Comparison of ENCODE assay signal across 13 mouse cellular contexts in genomic region chr10:117105015-117105414, GRCm38 (mm10). TPM values are rescaled to one million over a fixed set of nuclear protein-coding genes. Genes with fewer than 3 reads are reported as not detected.
DNase-seq lines count a peak whose midpoint lies in the region; ATAC-seq and TF ChIP-seq lines count a peak whose summit lies in the region.
"Had no signal": no experiment of that assay in that cellular context is flagged by ENCODE, and none has a peak within 500 bp of the region (broad histone marks: within the 10 kb centered on the region; RNA-seq: fewer than 3 reads in every experiment).

No protein-coding gene starts in this region.

- TF ChIP-seq CTCF in hindbrain, postnatal 0 days (IDR thresholded peaks at IDR 0.05; ENCODE audit: low read depth) = no peak
- TF ChIP-seq CTCF in brain, embryonic 14.5 days (IDR thresholded peaks at IDR 0.05; ENCODE audit: borderline replicate concordance, extremely low read depth, insufficient read depth, insufficient read length) = no peak

- DNase-seq in hindbrain, embryonic 10.5 days (ENCODE audit: low spot score) = no peak
- no peak for DNase-seq in hindbrain, postnatal 0 days (ENCODE audit: low spot score)
- DNase-seq in brain, embryonic 14.5 days (ENCODE audit: low read depth) = peak; percentile 23
- DNase-seq in layer of hippocampus, postnatal 25 days (ENCODE audit: extremely low spot score in 1 of 2, low spot score in 1 of 2) = no peak
- DNase-seq in testis, postnatal 10 days (ENCODE audit: low spot score) = no peak
- DNase-seq: cerebellum, postnatal 36 days; kidney, postnatal 25 days had no signal

- ATAC-seq in hindbrain, postnatal 0 days = no peak
- ATAC-seq in CD4-positive, CD25-positive, alpha-beta regulatory T cell, adult 4 months = peak; percentile 18
- ATAC-seq in liver, embryonic 12.5 days = peak; percentile 45
- no peak for ATAC-seq in kidney, embryonic 15.5 days (replicated peaks; ENCODE audit: low FRiP score)

- peaks cover 3% of the 10 kb centered on the region; the same call in 1 of the 2 replicates for H3K36me3 ChIP-seq in hindbrain, embryonic 10.5 days
- no peaks in the 10 kb centered on the region for H3K36me3 ChIP-seq in hindbrain, postnatal 0 days (ENCODE audit: insufficient read depth, low read length)
- H3K36me3 ChIP-seq in liver, embryonic 12.5 days = peaks cover 13% of the 10 kb centered on the region
- H3K36me3 ChIP-seq in kidney, embryonic 15.5 days = 0 out of 2 replicates have a peak, but pooled peaks cover 3% of the 10 kb centered on the region
- H3K36me3 ChIP-seq: hindbrain, embryonic 12.5 days had no signal

- no peak overlapping the region for H3K4me2 ChIP-seq in hindbrain, postnatal 0 days (ENCODE audit: low read depth, low read length)
- peak overlapping the region; percentile 65 for H3K4me2 ChIP-seq in liver, embryonic 12.5 days
- H3K4me2 ChIP-seq in kidney, embryonic 15.5 days = no peak overlapping the region
- H3K4me2 ChIP-seq: hindbrain, embryonic 12.5 days had no signal

- H3K27ac ChIP-seq in hindbrain, embryonic 10.5 days = 0 out of 2 replicates have a peak overlapping the region, but pooled peaks have one; percentile 3
- no peak overlapping the region for H3K27ac ChIP-seq in hindbrain, postnatal 0 days
- peak overlapping the region; percentile 98 for H3K27ac ChIP-seq in liver, embryonic 12.5 days
- H3K27ac ChIP-seq in kidney, embryonic 15.5 days = no peak overlapping the region
- H3K27ac ChIP-seq: hindbrain, embryonic 12.5 days had no signal

- WGBS in hindbrain, embryonic 10.5 days = 79% methylated on average over 4 of the region's 4 CpGs
- 71% methylated on average over 4 of the region's 4 CpGs for WGBS in hindbrain, postnatal 0 days
- WGBS in liver, embryonic 12.5 days (ENCODE audit: insufficient replicate concordance) = 35% methylated on average over 4 of the region's 4 CpGs
- WGBS in kidney, embryonic 15.5 days = 78% methylated on average over 4 of the region's 4 CpGs

- H3K4me3 ChIP-seq in hindbrain, embryonic 10.5 days = no peak overlapping the region
- no peak overlapping the region for H3K4me3 ChIP-seq in hindbrain, postnatal 0 days (ENCODE audit: low read length)
- H3K4me3 ChIP-seq in liver, embryonic 12.5 days = peak overlapping the region; percentile 32
- H3K4me3 ChIP-seq in kidney, embryonic 15.5 days (replicated peaks) = no peak overlapping the region
- H3K4me3 ChIP-seq: hindbrain, embryonic 12.5 days had no signal

- no peaks in the 10 kb centered on the region for H3K27me3 ChIP-seq in hindbrain, embryonic 10.5 days (ENCODE audit: insufficient read depth, poor library complexity, severe bottlenecking)
- H3K27me3 ChIP-seq in hindbrain, postnatal 0 days (ENCODE audit: insufficient read depth, low read length) = no peaks in the 10 kb centered on the region
- no peaks in the 10 kb centered on the region for H3K27me3 ChIP-seq in liver, embryonic 12.5 days (replicated peaks)
- no peaks in the 10 kb centered on the region for H3K27me3 ChIP-seq in kidney, embryonic 15.5 days
- H3K27me3 ChIP-seq: hindbrain, embryonic 12.5 days had no signal

- no peaks in the 10 kb centered on the region for H3K9me3 ChIP-seq in hindbrain, embryonic 10.5 days
- no peaks in the 10 kb centered on the region for H3K9me3 ChIP-seq in hindbrain, postnatal 0 days (ENCODE audit: low read length)
- H3K9me3 ChIP-seq in liver, embryonic 12.5 days (replicated peaks) = no peaks in the 10 kb centered on the region
- H3K9me3 ChIP-seq in kidney, embryonic 15.5 days (replicated peaks) = no peaks in the 10 kb centered on the region
- H3K9me3 ChIP-seq: hindbrain, embryonic 12.5 days had no signal

- H3K4me1 ChIP-seq in hindbrain, embryonic 10.5 days (replicated peaks) = peaks cover 20% of the 10 kb centered on the region
- H3K4me1 ChIP-seq in hindbrain, postnatal 0 days (ENCODE audit: insufficient read depth, low read length) = no peaks in the 10 kb centered on the region
- peaks cover 88% of the 10 kb centered on the region for H3K4me1 ChIP-seq in liver, embryonic 12.5 days
- peaks cover 9% of the 10 kb centered on the region; the same call in 1 of the 2 replicates for H3K4me1 ChIP-seq in kidney, embryonic 15.5 days

- TF ChIP-seq POLR2A in brain, embryonic 14.5 days (IDR thresholded peaks at IDR 0.05; ENCODE audit: borderline replicate concordance, extremely low read depth, insufficient read depth, insufficient read length, poor library complexity, severe bottlenecking) = no peak

- no peak overlapping the region for H3K9ac ChIP-seq in hindbrain, postnatal 0 days (replicated peaks; ENCODE audit: low read length)
- peak overlapping the region; percentile 63 for H3K9ac ChIP-seq in liver, embryonic 12.5 days
- no peak overlapping the region for H3K9ac ChIP-seq in kidney, embryonic 15.5 days
- H3K9ac ChIP-seq: hindbrain, embryonic 12.5 days had no signal

RNA-seq across cellular contexts. Expression of gene Cct2, which starts 41.4 kb away (rescaled TPM):
- polyA plus RNA-seq in hindbrain, embryonic 10.5 days (2016; fragmentation: Nextera tagmentation; extraction: Ambion mirVana) = 264 and 323 TPM in 2 replicates
- total RNA-seq in hindbrain, postnatal 0 days (2014; rRNA removed) = 234 and 266 TPM in 2 replicates
- 216 and 219 TPM in 2 replicates for polyA plus RNA-seq in hindbrain, postnatal 0 days (2015; fragmentation: Nextera tagmentation; extraction: Ambion mirVana)
- polyA plus RNA-seq in CD4-positive, CD25-positive, alpha-beta regulatory T cell, adult 4 months (2017; shearing (Covaris generic)) = 100 to 1,000 TPM; 185 to 226 TPM
- polyA plus RNA-seq in brain, embryonic 14.5 days (2012; rRNA removed) = 262 and 287 TPM in 2 replicates
- 249 and 252 TPM in 2 replicates for polyA plus RNA-seq in liver, embryonic 12.5 days (2016; fragmentation: Nextera tagmentation; extraction: Ambion mirVana)
- 100 to 1,000 TPM; 175 to 190 TPM for total RNA-seq in layer of hippocampus, postnatal 25 days (2021)
- 258 and 266 TPM in 2 replicates for polyA plus RNA-seq in kidney, embryonic 15.5 days (2015; fragmentation: Nextera tagmentation; extraction: Ambion mirVana)

RNA-seq across cellular contexts. Expression of gene Frs2, which starts 43.3 kb away (rescaled TPM):
- polyA plus RNA-seq in hindbrain, embryonic 10.5 days (2016; fragmentation: Nextera tagmentation; extraction: Ambion mirVana) = 19.8 and 21.4 TPM in 2 replicates
- total RNA-seq in hindbrain, postnatal 0 days (2014; rRNA removed) = 18.9 and 19.3 TPM in 2 replicates
- 19.1 and 19.4 TPM in 2 replicates for polyA plus RNA-seq in hindbrain, postnatal 0 days (2015; fragmentation: Nextera tagmentation; extraction: Ambion mirVana)
- 1 to 10 TPM; 8.4 to 9.3 TPM for polyA plus RNA-seq in CD4-positive, CD25-positive, alpha-beta regulatory T cell, adult 4 months (2017; shearing (Covaris generic))
- polyA plus RNA-seq in brain, embryonic 14.5 days (2012; rRNA removed) = 33.8 and 37.8 TPM in 2 replicates
- 11.3 and 13.3 TPM in 2 replicates for polyA plus RNA-seq in liver, embryonic 12.5 days (2016; fragmentation: Nextera tagmentation; extraction: Ambion mirVana)
- 10 to 100 TPM; 32.1 to 34.1 TPM for total RNA-seq in layer of hippocampus, postnatal 25 days (2021)
- 17.0 and 17.8 TPM in 2 replicates for polyA plus RNA-seq in kidney, embryonic 15.5 days (2015; fragmentation: Nextera tagmentation; extraction: Ambion mirVana)

RNA-seq across cellular contexts. Expression of gene Lrrc10, which starts 59.9 kb away (rescaled TPM):
- not detected in 2 replicates for polyA plus RNA-seq in hindbrain, embryonic 10.5 days (2016; fragmentation: Nextera tagmentation; extraction: Ambion mirVana)
- total RNA-seq in hindbrain, postnatal 0 days (2014; rRNA removed) = 0.16 TPM in 1 of 2 replicates, not detected in the other
- not detected in 2 replicates for polyA plus RNA-seq in hindbrain, postnatal 0 days (2015; fragmentation: Nextera tagmentation; extraction: Ambion mirVana)
- not detected for polyA plus RNA-seq in CD4-positive, CD25-positive, alpha-beta regulatory T cell, adult 4 months (2017; shearing (Covaris generic))
- polyA plus RNA-seq in brain, embryonic 14.5 days (2012; rRNA removed) = 0.11 TPM in 1 of 2 replicates, not detected in the other
- polyA plus RNA-seq in liver, embryonic 12.5 days (2016; fragmentation: Nextera tagmentation; extraction: Ambion mirVana) = not detected in 2 replicates
- total RNA-seq in layer of hippocampus, postnatal 25 days (2021) = under 1 TPM in 1 of 2 experiments, not detected in 1; 0.33 TPM
- polyA plus RNA-seq in kidney, embryonic 15.5 days (2015; fragmentation: Nextera tagmentation; extraction: Ambion mirVana) = not detected in 2 replicates
- total RNA-seq: left cerebral cortex, postnatal 14 days had no signal
- polyA plus RNA-seq: activated CD4-positive, CD25-positive, alpha-beta regulatory T cell, adult 4 months; hindbrain, embryonic 12.5 days had no signal

Comparison
In these comparisons a context has a peak if more than half of its experiments do, and no peak if none do; other contexts are left out.
1. H3K27ac ChIP-seq: peak in hindbrain, embryonic 10.5 days (single experiment) and liver, embryonic 12.5 days (single experiment); none in hindbrain, postnatal 0 days (single experiment) and kidney, embryonic 15.5 days (single experiment).
2. ATAC-seq: peak in CD4-positive, CD25-positive, alpha-beta regulatory T cell, adult 4 months (single experiment) and liver, embryonic 12.5 days (single experiment); none in hindbrain, postnatal 0 days (single experiment) and kidney, embryonic 15.5 days (single experiment).